Mouse (Mus musculus): ENCODE measurements at regions not wholly inside any gene's neighbourhood (a gene's known extent, or its start where the extent isn't known, plus 50 kb on each side); places are given as distances from the start of the nearest gene placed in this dataset.

GRCm38 (mm10) chr16:95802207-95802606 is 100.3 kb downstream of the Ets2 start:
- TF ChIP-seq CTCF (IDR thresholded peaks at IDR 0.05; ENCODE audit: control insufficient read depth, insufficient read depth, low read length) (no peak), POLR2A (IDR thresholded peaks at IDR 0.05; ENCODE audit: borderline replicate concordance, control insufficient read depth, low read depth, low read length) (no peak)

Data from bone marrow, adult 2 months (tissue).